Mouse (Mus musculus): ENCODE measurements around the gene Zfp692. TPM values are rescaled to one million over a fixed set of nuclear protein-coding genes. Genes with fewer than 3 reads are reported as not detected.
A peak's percentile ranks its signal among the peaks of the same experiment; 100 is the strongest.

Gene Zfp692
- polyA plus RNA-seq, 1 experiment, result 1.1 TPM

DNA sequence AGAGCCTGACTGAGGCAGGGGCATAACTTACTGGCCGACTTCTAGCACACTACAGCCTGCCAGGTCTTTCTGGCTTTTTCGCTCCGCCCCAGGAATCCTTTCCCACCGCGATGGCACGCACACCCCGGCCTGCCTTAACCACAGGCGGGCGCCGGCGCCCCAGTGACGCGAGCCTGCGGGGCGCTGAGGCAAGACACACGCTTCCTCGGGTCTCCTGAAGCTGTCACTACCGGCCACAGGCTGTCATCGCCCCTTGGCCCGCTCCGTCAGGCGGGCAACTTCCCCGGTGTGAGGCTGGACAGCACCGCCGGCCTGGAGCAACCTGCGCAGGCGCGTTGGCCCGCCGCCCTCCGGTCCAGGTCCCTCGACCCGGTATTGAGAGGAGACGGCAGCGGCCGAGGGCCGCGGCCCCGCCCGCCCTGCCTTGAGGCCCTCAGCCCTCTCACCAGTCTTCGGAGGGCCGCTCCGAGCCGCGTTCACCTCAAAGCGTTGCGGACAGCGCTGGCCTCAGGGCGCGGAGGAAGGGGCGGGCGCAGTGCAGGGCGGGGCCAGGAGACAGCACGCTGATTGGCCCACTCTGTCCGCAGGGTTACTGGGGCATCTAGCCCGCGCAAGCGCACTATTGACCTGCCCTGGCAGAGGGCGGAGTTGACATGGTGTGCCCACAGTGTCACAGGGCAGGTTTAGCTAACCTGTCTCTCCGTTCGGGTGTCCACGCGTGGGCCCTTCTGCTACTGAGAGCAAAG, 16.1 kb downstream of the Zfp692 start:
- Histone ChIP-seq H3K9me3 (ENCODE audit: control insufficient read depth, low read length) (peaks cover 4% of the 10 kb centered on the region; the same call in 1 of the 2 replicates), H3K27me3 (ENCODE audit: control insufficient read depth) (no peaks in the 10 kb centered on the region), H3K4me3 (replicated peaks) (peak overlapping the region; percentile 65), H3K4me1 (ENCODE audit: control insufficient read depth) (peaks cover 63% of the 10 kb centered on the region), H3K36me3 (ENCODE audit: control insufficient read depth) (peaks cover 74% of the 10 kb centered on the region)
- TF ChIP-seq GATA1 (IDR thresholded peaks at IDR 0.05; ENCODE audit: low read length), result no peak
- no peak for TF ChIP-seq TAL1 (IDR thresholded peaks at IDR 0.05; ENCODE audit: low read length)

DNA sequence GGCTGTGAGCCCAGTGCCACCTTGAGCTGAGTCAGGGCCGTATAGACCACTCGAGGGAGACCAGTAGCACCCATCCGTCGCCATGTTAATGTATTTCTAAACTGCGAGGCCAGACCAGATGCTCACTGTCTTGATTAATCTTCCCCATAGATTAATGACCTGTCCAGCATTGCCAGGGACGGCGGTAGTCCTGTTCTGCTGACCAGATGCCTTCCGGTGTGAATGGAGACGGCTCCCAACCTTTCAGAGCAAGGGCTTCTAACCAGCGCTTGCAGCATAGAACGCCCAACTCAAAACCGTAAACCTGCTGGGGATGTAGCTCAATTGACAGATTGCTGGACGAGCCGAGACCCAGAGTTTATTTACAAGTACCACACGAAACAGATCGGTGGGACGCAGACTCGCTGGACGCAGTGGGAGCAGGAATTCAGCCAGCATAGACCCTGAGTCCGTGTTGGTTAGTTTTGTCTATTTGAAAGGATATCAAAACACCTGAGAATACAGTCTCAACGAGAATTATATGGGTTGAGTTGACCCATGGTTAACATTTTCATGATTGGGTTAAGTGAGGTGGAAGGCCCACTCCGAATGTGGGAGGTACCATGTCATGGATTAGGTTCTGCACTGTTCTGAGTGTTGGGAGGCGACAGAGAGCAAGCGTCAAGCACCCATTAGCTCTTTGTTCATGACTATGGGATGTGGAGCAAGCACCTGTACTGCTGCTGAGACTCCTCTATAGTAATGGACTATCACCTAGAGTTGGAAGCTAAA, 16.9 kb downstream of the Zfp692 start:
- Histone ChIP-seq H3K27me3 (ENCODE audit: control insufficient read depth) (no peaks in the 10 kb centered on the region), H3K36me3 (ENCODE audit: control insufficient read depth) (peaks cover 74% of the 10 kb centered on the region), H3K4me3 (replicated peaks) (peak overlapping the region; percentile 65), H3K9me3 (ENCODE audit: control insufficient read depth, low read length) (peaks cover 4% of the 10 kb centered on the region; the same call in 1 of the 2 replicates), H3K4me1 (ENCODE audit: control insufficient read depth) (peaks cover 70% of the 10 kb centered on the region)
- TF ChIP-seq GATA1 (IDR thresholded peaks at IDR 0.05; ENCODE audit: low read length) (no peak), TAL1 (IDR thresholded peaks at IDR 0.05; ENCODE audit: low read length) (no peak)

DNA sequence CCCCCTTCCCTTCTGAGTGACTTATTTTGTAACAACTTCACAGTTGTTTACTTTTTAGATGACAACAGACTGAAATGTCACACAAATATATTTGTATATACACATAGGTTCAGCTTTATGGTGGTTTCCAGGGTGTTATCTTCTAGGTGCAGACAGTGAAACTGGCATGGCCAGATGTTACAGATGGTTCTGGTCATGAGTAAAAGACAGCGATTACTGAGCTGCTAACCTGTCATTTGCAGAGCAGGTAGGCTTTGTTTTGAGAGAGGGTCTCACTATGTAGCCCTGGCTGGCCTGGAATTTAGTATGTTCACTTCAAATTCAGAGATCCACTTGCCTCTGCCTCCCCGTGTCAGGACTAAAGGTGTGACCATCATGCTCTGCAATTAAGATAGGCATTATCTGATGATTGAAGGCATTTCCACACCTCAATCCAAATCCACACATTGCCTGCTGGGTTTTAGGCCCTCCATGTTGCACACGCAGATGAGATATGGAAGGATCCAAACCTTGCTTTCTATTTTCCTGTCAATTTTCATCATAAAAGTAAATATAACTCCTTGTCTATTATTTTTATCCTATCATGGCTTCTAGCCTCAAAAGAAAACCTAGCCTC, 17.9 kb downstream of the Zfp692 start:
- H3K4me1 ChIP-seq (ENCODE audit: control insufficient read depth), result peaks cover 78% of the 10 kb centered on the region
- H3K27me3 ChIP-seq (ENCODE audit: control insufficient read depth), result no peaks in the 10 kb centered on the region
- peaks cover 69% of the 10 kb centered on the region for H3K36me3 ChIP-seq (ENCODE audit: control insufficient read depth)
- peak; percentile 67 for TF ChIP-seq TAL1 (IDR thresholded peaks at IDR 0.05; ENCODE audit: low read length)
- peak; percentile 27; the same call in 1 of the 2 replicates for TF ChIP-seq GATA1 (IDR thresholded peaks at IDR 0.05; ENCODE audit: low read length)
- peak overlapping the region; percentile 44 for H3K4me3 ChIP-seq (replicated peaks)
- peaks cover 4% of the 10 kb centered on the region; the same call in 1 of the 2 replicates for H3K9me3 ChIP-seq (ENCODE audit: control insufficient read depth, low read length)

DNA sequence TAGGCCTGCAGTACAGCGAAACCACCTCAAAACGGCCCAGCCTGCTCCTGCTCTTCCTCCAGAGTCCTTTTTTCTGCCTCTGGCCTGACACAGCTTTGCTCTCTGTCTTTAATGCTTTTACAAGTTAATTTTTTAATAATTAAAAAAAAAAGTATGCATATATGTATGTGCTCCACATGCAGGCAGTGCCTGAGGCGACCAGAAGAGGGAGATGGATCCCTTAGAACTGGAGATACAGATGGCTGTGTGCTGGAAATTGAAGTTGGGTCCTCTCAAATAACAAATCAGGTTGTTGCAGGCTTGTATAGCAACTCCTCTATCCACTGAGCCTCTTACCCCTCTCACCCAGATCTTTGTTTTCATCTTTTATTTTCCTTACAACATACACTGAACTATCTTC, 19.9 kb downstream of the Zfp692 start:
- H3K27me3 ChIP-seq (ENCODE audit: control insufficient read depth), result no peaks in the 10 kb centered on the region
- no peak overlapping the region for H3K4me3 ChIP-seq (replicated peaks)
- peaks cover 4% of the 10 kb centered on the region; the same call in 1 of the 2 replicates for H3K9me3 ChIP-seq (ENCODE audit: control insufficient read depth, low read length)
- TF ChIP-seq TAL1 (IDR thresholded peaks at IDR 0.05; ENCODE audit: low read length) (no peak), GATA1 (IDR thresholded peaks at IDR 0.05; ENCODE audit: low read length) (no peak)
- H3K36me3 ChIP-seq (ENCODE audit: control insufficient read depth), result peaks cover 56% of the 10 kb centered on the region
- H3K4me1 ChIP-seq (ENCODE audit: control insufficient read depth), result peaks cover 71% of the 10 kb centered on the region

DNA sequence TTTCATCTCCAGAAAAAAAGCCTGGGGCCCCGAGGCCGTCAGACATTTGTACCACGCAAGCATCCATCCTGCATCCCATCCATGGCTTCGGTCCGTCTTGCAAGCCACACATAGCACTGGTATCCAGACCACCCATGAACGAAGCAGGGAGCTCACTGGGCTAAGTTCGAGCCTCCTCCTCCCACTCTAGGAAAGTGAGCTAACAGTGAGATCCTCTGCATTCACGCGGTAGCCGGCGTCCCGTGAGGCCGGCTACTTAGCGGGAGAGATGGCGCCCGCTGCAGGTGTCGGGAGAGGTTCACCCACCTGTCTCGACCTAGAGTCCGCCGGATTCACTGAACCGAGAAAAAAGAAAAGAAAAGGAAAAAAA, 23.0 kb downstream of the Zfp692 start:
- Histone ChIP-seq H3K36me3 (ENCODE audit: control insufficient read depth) (peaks cover 78% of the 10 kb centered on the region), H3K4me1 (ENCODE audit: control insufficient read depth) (peaks cover 77% of the 10 kb centered on the region)
- TF ChIP-seq GATA1 (IDR thresholded peaks at IDR 0.05; ENCODE audit: low read length), result no peak
- TF ChIP-seq TAL1 (IDR thresholded peaks at IDR 0.05; ENCODE audit: low read length), result no peak

DNA sequence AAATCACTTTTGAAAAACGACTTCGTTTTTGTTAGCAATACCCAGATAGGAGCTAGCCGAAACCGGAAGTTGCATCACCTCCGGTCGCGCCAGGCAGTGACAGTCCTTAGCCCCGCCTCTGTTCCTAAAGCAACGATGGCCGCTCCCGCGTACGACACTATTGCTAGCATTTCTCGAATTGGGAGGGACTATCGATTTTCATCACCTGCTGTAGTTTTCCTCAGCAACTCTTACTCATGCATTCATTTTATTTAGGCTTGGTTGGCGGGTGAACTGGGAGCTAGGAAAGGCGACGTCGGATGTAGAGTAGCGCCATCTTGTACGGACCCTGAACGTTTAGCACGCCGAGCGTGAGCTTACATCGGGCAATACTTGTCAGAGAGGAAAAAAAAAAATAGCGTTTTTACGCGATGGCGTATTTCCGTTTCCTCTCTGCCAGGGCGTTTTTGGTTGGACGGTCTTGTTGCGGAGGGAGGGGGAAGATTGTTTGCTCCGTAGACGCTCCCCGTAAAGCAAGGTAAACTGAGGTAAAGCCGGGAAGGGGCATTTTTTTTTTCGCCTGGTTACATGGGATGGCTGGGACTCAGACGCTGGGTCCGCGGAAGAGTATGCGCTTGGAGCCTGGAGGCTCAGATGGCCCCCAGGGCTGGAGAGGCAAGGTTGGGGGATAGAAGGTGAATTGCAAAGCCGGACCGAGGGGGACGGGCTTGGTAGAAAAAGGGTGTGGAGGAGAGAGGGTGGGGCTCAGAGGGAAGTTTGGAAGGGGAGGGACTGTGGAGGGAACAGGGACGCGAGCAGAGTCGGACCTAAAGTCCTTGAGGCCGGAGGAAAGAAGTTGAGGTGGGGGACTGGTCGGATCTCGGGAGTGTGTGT, 23.6 kb downstream of the Zfp692 start, which contains the start of the genes Zfp672 and Sh3bp5l:
Zfp672 (minus strand) TSS at position 64 of the 873 bp plus-strand sequence.
Sh3bp5l (plus strand) TSS at position 449 of the 873 bp plus-strand sequence.
- Histone ChIP-seq H3K36me3 (ENCODE audit: control insufficient read depth) (peaks cover 77% of the 10 kb centered on the region), H3K4me3 (replicated peaks) (peak within 1 kb of the TSS; percentile 68), H3K27me3 (ENCODE audit: control insufficient read depth) (no peaks in the 10 kb centered on the region), H3K9me3 (ENCODE audit: control insufficient read depth, low read length) (peaks cover 4% of the 10 kb centered on the region; the same call in 1 of the 2 replicates), H3K4me1 (ENCODE audit: control insufficient read depth) (peaks cover 71% of the 10 kb centered on the region)
- TF ChIP-seq GATA1 (IDR thresholded peaks at IDR 0.05; ENCODE audit: low read length) (no peak), TAL1 (IDR thresholded peaks at IDR 0.05; ENCODE audit: low read length) (no peak)

More for the DNA sequence above, 23.0 kb downstream of the Zfp692 start:
- Histone ChIP-seq H3K4me3 (replicated peaks) (peak overlapping the region; percentile 68), H3K9me3 (ENCODE audit: control insufficient read depth, low read length) (peaks cover 4% of the 10 kb centered on the region; the same call in 1 of the 2 replicates), H3K27me3 (ENCODE audit: control insufficient read depth) (no peaks in the 10 kb centered on the region)

DNA sequence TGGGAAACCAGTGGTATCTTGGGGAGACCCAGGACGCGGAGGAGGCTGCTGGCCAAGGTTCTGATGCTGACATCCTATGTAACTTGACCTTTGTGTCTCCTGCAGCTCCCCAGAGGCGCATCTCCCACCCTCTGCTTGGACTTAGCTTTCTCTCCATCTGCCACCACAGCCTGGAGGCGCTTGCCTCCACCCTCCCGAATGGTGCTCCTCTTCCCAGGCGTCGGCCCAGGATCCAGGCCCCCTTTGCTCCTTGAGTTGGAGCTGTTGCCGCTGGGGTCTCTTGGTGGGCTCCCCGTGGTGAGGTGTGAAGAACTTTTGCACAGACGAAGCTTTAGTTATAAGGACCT, 24.3 kb downstream of the Zfp692 start:
- TF ChIP-seq GATA1 (IDR thresholded peaks at IDR 0.05; ENCODE audit: low read length) (no peak), TAL1 (IDR thresholded peaks at IDR 0.05; ENCODE audit: low read length) (no peak)
- Histone ChIP-seq H3K4me1 (ENCODE audit: control insufficient read depth) (peaks cover 68% of the 10 kb centered on the region), H3K9me3 (ENCODE audit: control insufficient read depth, low read length) (peaks cover 4% of the 10 kb centered on the region; the same call in 1 of the 2 replicates), H3K4me3 (replicated peaks) (peak overlapping the region; percentile 68), H3K36me3 (ENCODE audit: control insufficient read depth) (peaks cover 77% of the 10 kb centered on the region), H3K27me3 (ENCODE audit: control insufficient read depth) (no peaks in the 10 kb centered on the region)

DNA sequence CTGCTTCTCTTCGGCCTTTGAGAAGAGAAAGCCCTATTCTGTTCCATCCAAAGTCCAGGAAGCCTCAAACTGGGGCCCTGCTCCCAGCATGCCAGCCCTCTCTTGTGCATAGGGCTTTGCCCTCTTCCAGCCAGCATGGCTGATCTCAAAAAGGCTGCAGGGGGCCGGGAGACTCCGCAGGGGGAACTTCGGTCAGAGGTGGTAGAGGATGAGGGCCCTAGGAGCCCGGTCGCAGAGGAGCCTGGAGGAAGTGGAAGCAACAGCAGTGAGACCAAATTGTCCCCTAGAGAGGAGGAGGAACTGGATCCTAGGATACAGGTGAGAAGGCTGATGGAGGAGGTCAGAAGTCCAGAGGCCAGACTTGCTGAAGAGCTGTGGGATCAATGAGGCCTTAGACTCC, 24.7 kb downstream of the Zfp692 start:
- Histone ChIP-seq H3K4me1 (ENCODE audit: control insufficient read depth) (peaks cover 65% of the 10 kb centered on the region), H3K4me3 (replicated peaks) (peak overlapping the region; percentile 68), H3K27me3 (ENCODE audit: control insufficient read depth) (no peaks in the 10 kb centered on the region), H3K36me3 (ENCODE audit: control insufficient read depth) (peaks cover 77% of the 10 kb centered on the region), H3K9me3 (ENCODE audit: control insufficient read depth, low read length) (peaks cover 4% of the 10 kb centered on the region; the same call in 1 of the 2 replicates)
- TF ChIP-seq GATA1 (IDR thresholded peaks at IDR 0.05; ENCODE audit: low read length), result no peak
- no peak for TF ChIP-seq TAL1 (IDR thresholded peaks at IDR 0.05; ENCODE audit: low read length)
